Mouse (Mus musculus): ENCODE data around the gene Ube2r2.

Gene Ube2r2

GRCm38 (mm10) chr4:41135711-41136453 is at the start of gene Ube2r2:
Gene Ube2r2 (plus strand): TSS chr4:41135743.
- no peak for DNase-seq (ENCODE audit: low spot score)

- no peak for DNase-seq (ENCODE audit: low spot score)
Measured at GRCm38 (mm10) chr4:41086947-41087346, 48.6 kb upstream of the Ube2r2 start.

GRCm38 (mm10) chr4:41087459-41088298 is 47.9 kb upstream of the Ube2r2 start:
- DNase-seq (ENCODE audit: low spot score), result no peak

GRCm38 (mm10) chr4:41089189-41089588 is 46.4 kb upstream of the Ube2r2 start:
- DNase-seq (ENCODE audit: low spot score), result no peak

- no peak for DNase-seq (ENCODE audit: low spot score)
Measured at GRCm38 (mm10) chr4:41089705-41090104, 45.8 kb upstream of the Ube2r2 start.

GRCm38 (mm10) chr4:41091391-41091790 is 44.2 kb upstream of the Ube2r2 start:
- no peak for DNase-seq (ENCODE audit: low spot score)

GRCm38 (mm10) chr4:41092958-41093357 is 42.6 kb upstream of the Ube2r2 start:
- DNase-seq (ENCODE audit: low spot score), result no peak

- no peak for DNase-seq (ENCODE audit: low spot score)
Measured at GRCm38 (mm10) chr4:41094361-41094760, 41.2 kb upstream of the Ube2r2 start.

GRCm38 (mm10) chr4:41096169-41096568 is 39.4 kb upstream of the Ube2r2 start:
- DNase-seq (ENCODE audit: low spot score), result no peak

- DNase-seq (ENCODE audit: low spot score), result no peak
Measured at GRCm38 (mm10) chr4:41096794-41097193, 38.7 kb upstream of the Ube2r2 start.

GRCm38 (mm10) chr4:41097381-41097780 is 38.2 kb upstream of the Ube2r2 start:
- DNase-seq (ENCODE audit: low spot score), result no peak

GRCm38 (mm10) chr4:41097871-41098576 is 37.5 kb upstream of the Ube2r2 start, which contains the start of gene Aqp3:
Gene Aqp3 (minus strand): TSS chr4:41098183.
- no peak for DNase-seq (ENCODE audit: low spot score)

- no peak for DNase-seq (ENCODE audit: low spot score)
Measured at GRCm38 (mm10) chr4:41098577-41098951, 37.0 kb upstream of the Ube2r2 start.

- DNase-seq (ENCODE audit: low spot score), result no peak
Measured at GRCm38 (mm10) chr4:41100986-41101385, 34.6 kb upstream of the Ube2r2 start.

GRCm38 (mm10) chr4:41102901-41103300 is 32.6 kb upstream of the Ube2r2 start:
- DNase-seq (ENCODE audit: low spot score), result no peak

GRCm38 (mm10) chr4:41107440-41107839 is 28.1 kb upstream of the Ube2r2 start:
- no peak for DNase-seq (ENCODE audit: low spot score)

GRCm38 (mm10) chr4:41108717-41109425 is 26.7 kb upstream of the Ube2r2 start:
- DNase-seq (ENCODE audit: low spot score), result no peak

GRCm38 (mm10) chr4:41114358-41115070 is 21.0 kb upstream of the Ube2r2 start:
- DNase-seq (ENCODE audit: low spot score), result no peak

GRCm38 (mm10) chr4:41115074-41115473 is 20.5 kb upstream of the Ube2r2 start:
- no peak for DNase-seq (ENCODE audit: low spot score)

GRCm38 (mm10) chr4:41115793-41116192 is 19.8 kb upstream of the Ube2r2 start:
- no peak for DNase-seq (ENCODE audit: low spot score)

- no peak for DNase-seq (ENCODE audit: low spot score)
Measured at GRCm38 (mm10) chr4:41116817-41117216, 18.7 kb upstream of the Ube2r2 start.
